Mouse (Mus musculus) CH12.LX (cell line): ENCODE measurements around the gene Znhit1. TPM values are rescaled to one million over a fixed set of nuclear protein-coding genes. Genes with fewer than 3 reads are reported as not detected.
A peak's percentile ranks its signal among the peaks of the same experiment; 100 is the strongest.

ENCODE experiments used
- DNase-seq: peaks from one replicate; pipeline ENCODE4 v3.0.0-alpha.2; 2013; ENCODE audit errors: extremely low read depth
- H3K27ac ChIP-seq: 2 replicates; pipeline ENCODE4 v1.5.1; 2012; ENCODE audit warnings: low read depth, mild to moderate bottlenecking, control low read depth, moderate library complexity; ENCODE audit not compliant: insufficient read depth
- H3K27me3 ChIP-seq: replicated peaks from 2 replicates; pipeline ENCODE3; 2012; ENCODE audit warnings: inconsistent platforms
- H3K36me3 ChIP-seq, 2 experiments: replicated peaks in 1 of 2; 2 replicates each; pipeline versions ENCODE3 to v1.6.1; 2012; ENCODE audit warnings: inconsistent platforms in 1 of 2, low read length in 1 of 2, mild to moderate bottlenecking in 1 of 2, mixed read lengths in 1 of 2, moderate library complexity in 1 of 2; ENCODE audit not compliant: control insufficient read depth in 1 of 2, insufficient read depth in 1 of 2
- H3K4me1 ChIP-seq, 2 experiments: 2 replicates each; pipeline ENCODE4 v1.6.1; 2012; ENCODE audit warnings: inconsistent platforms in 1 of 2, moderate library complexity in 1 of 2; ENCODE audit not compliant: insufficient read depth in 2 of 2, control insufficient read depth in 1 of 2
- H3K4me2 ChIP-seq: 2 replicates; pipeline ENCODE4 v1.6.1; 2012; ENCODE audit warnings: low read depth, mild to moderate bottlenecking, control low read depth; ENCODE audit not compliant: poor library complexity, insufficient read depth, severe bottlenecking
- H3K4me3 ChIP-seq, 3 experiments: fragments of 150-350 bp in 1 of 3; sonication (generic) in 1 of 3; replicated peaks in 1 of 3; 2 replicates each; pipeline versions ENCODE3 to v1.5.1; 2011 to 2012; ENCODE audit warnings: low read depth in 2 of 3, low read length in 2 of 3, mild to moderate bottlenecking in 2 of 3, moderate library complexity in 2 of 3, control low read depth in 1 of 3, improper control_type of control experiment in 1 of 3, inconsistent platforms in 1 of 3, mixed read lengths in 1 of 3; ENCODE audit not compliant: poor library complexity in 1 of 3
- H3K79me2 ChIP-seq: replicated peaks from 2 replicates; pipeline ENCODE4 v1.6.1; 2012; ENCODE audit warnings: mild to moderate bottlenecking, moderate library complexity; ENCODE audit not compliant: control insufficient read depth, poor library complexity, insufficient read depth, severe bottlenecking; ENCODE audit errors: extremely low read depth
- H3K9ac ChIP-seq: 2 replicates; pipeline ENCODE4 v1.6.1; 2012; ENCODE audit warnings: low read depth, mild to moderate bottlenecking, control low read depth, moderate library complexity; ENCODE audit not compliant: insufficient read depth
- H3K9me3 ChIP-seq: replicated peaks from 2 replicates; pipeline ENCODE3; 2012; ENCODE audit warnings: low read length, inconsistent platforms, mixed read lengths
- BHLHE40 ChIP-seq: IDR thresholded peaks from 2 replicates; pipeline ENCODE4 v1.6.1; 2011; ENCODE audit warnings: mild to moderate bottlenecking, low read depth, low read length, improper control_type of control experiment
- CHD1 ChIP-seq: IDR thresholded peaks from 2 replicates; pipeline ENCODE4 v1.6.1; 2012; ENCODE audit warnings: low read depth, low read length, improper control_type of control experiment, inconsistent platforms
- CHD2 ChIP-seq: IDR thresholded peaks from 2 replicates; pipeline ENCODE4 v1.6.1; 2011; ENCODE audit warnings: low read length, improper control_type of control experiment
- CTCF ChIP-seq, 2 experiments: IDR thresholded peaks in 1 of 2; conservative IDR thresholded peaks in 1 of 2; 2 replicates each; pipeline ENCODE4 v1.5.1; 2011 to 2012; ENCODE audit warnings: low read depth in 2 of 2, low read length in 2 of 2, improper control_type of control experiment in 1 of 2, inconsistent platforms in 1 of 2, mild to moderate bottlenecking in 1 of 2, moderate library complexity in 1 of 2
- ELF1 ChIP-seq: IDR thresholded peaks from 2 replicates; pipeline ENCODE4 v1.6.1; 2014; ENCODE audit warnings: low read depth, mild to moderate bottlenecking, inconsistent platforms, low read length, improper control_type of control experiment
- EP300 ChIP-seq: IDR thresholded peaks from 2 replicates; pipeline ENCODE4 v1.6.1; 2011; ENCODE audit warnings: low read length, improper control_type of control experiment
- ETS1 ChIP-seq: conservative IDR thresholded peaks from 2 replicates; pipeline ENCODE4 v1.6.1; 2012; ENCODE audit warnings: low read depth, mild to moderate bottlenecking, inconsistent platforms, low read length, improper control_type of control experiment, moderate library complexity
- HCFC1 ChIP-seq: IDR thresholded peaks from 2 replicates; pipeline ENCODE4 v1.6.1; 2012; ENCODE audit warnings: low read depth, mild to moderate bottlenecking, inconsistent platforms, low read length, improper control_type of control experiment
- IRF4 ChIP-seq: IDR thresholded peaks from 2 replicates; pipeline ENCODE4 v1.6.1; 2014; ENCODE audit warnings: low read depth, mild to moderate bottlenecking, inconsistent platforms, low read length, improper control_type of control experiment
- JUN ChIP-seq: IDR thresholded peaks from 2 replicates; pipeline ENCODE4 v1.6.1; 2011; ENCODE audit warnings: low read depth, mild to moderate bottlenecking, low read length, improper control_type of control experiment, moderate library complexity; ENCODE audit not compliant: insufficient read depth
- JUND ChIP-seq: conservative IDR thresholded peaks from 2 replicates; pipeline ENCODE4 v1.6.1; 2011; ENCODE audit warnings: low read depth, low read length, improper control_type of control experiment
- KAT2A ChIP-seq: IDR thresholded peaks from 2 replicates; pipeline ENCODE4 v1.6.1; 2012; ENCODE audit warnings: low read length, improper control_type of control experiment, inconsistent platforms; ENCODE audit not compliant: insufficient replicate concordance
- MAX ChIP-seq: IDR thresholded peaks from 2 replicates; pipeline ENCODE4 v1.6.1; 2011; ENCODE audit warnings: low read length, improper control_type of control experiment
- MAZ ChIP-seq: IDR thresholded peaks from 2 replicates; pipeline ENCODE4 v1.6.1; 2012; ENCODE audit warnings: low read depth, mild to moderate bottlenecking, inconsistent platforms, low read length, improper control_type of control experiment, moderate library complexity
- MXI1 ChIP-seq: IDR thresholded peaks from 2 replicates; pipeline ENCODE4 v1.6.1; 2011; ENCODE audit warnings: mild to moderate bottlenecking, low read depth, low read length, improper control_type of control experiment
- MYC ChIP-seq: IDR thresholded peaks from 2 replicates; pipeline ENCODE4 v1.6.1; 2011; ENCODE audit warnings: low read depth, mild to moderate bottlenecking, improper control_type of control experiment, low read length
- NELFE ChIP-seq: IDR thresholded peaks from 2 replicates; pipeline ENCODE4 v1.6.1; 2011; ENCODE audit warnings: low read depth, low read length, improper control_type of control experiment
- NRF1 ChIP-seq: IDR thresholded peaks from 2 replicates; pipeline ENCODE4 v1.6.1; 2014; ENCODE audit warnings: low read depth, mild to moderate bottlenecking, inconsistent platforms, low read length, improper control_type of control experiment, moderate library complexity
- POLR2A ChIP-seq: IDR thresholded peaks from 2 replicates; pipeline ENCODE4 v1.6.1; 2011; ENCODE audit warnings: low read depth, mild to moderate bottlenecking, improper control_type of control experiment, low read length
- POLR2AphosphoS2 ChIP-seq: IDR thresholded peaks from 2 replicates; pipeline ENCODE4 v1.6.1; 2011; ENCODE audit warnings: low read depth, low read length, improper control_type of control experiment
- RCOR1 ChIP-seq: conservative IDR thresholded peaks from 2 replicates; pipeline ENCODE4 v1.6.1; 2012; ENCODE audit warnings: low read depth, mild to moderate bottlenecking, inconsistent platforms, low read length, improper control_type of control experiment
- SMC3 ChIP-seq: IDR thresholded peaks from 2 replicates; pipeline ENCODE4 v1.6.1; 2011; ENCODE audit warnings: low read depth, low read length, improper control_type of control experiment
- TBP ChIP-seq: conservative IDR thresholded peaks from 2 replicates; pipeline ENCODE4 v1.6.1; 2011; ENCODE audit warnings: low read depth, low read length, improper control_type of control experiment
- UBTF ChIP-seq: IDR thresholded peaks from 2 replicates; pipeline ENCODE4 v1.6.1; 2012; ENCODE audit warnings: low read depth, mild to moderate bottlenecking, inconsistent platforms, low read length, improper control_type of control experiment, moderate library complexity
- USF1 ChIP-seq: IDR thresholded peaks from 2 replicates; pipeline ENCODE4 v1.6.1; 2014; ENCODE audit warnings: low read depth, mild to moderate bottlenecking, inconsistent platforms, low read length, improper control_type of control experiment
- USF2 ChIP-seq: conservative IDR thresholded peaks from 2 replicates; pipeline ENCODE4 v1.6.1; 2011; ENCODE audit warnings: low read depth, low read length, improper control_type of control experiment
- ZC3H11A ChIP-seq: IDR thresholded peaks from 2 replicates; pipeline ENCODE4 v1.6.1; 2012; ENCODE audit warnings: low read depth, mild to moderate bottlenecking, inconsistent platforms, low read length, improper control_type of control experiment
- ZKSCAN1 ChIP-seq: IDR thresholded peaks from 2 replicates; pipeline ENCODE4 v1.6.1; 2012; ENCODE audit warnings: low read depth, inconsistent platforms, low read length, improper control_type of control experiment, borderline replicate concordance
- ZMIZ1 ChIP-seq: IDR thresholded peaks from 2 replicates; pipeline ENCODE4 v1.6.1; 2012; ENCODE audit warnings: low read depth, mild to moderate bottlenecking, inconsistent platforms, low read length, improper control_type of control experiment
- ZNF384 ChIP-seq: IDR thresholded peaks from 2 replicates; pipeline ENCODE4 v1.6.1; 2012; ENCODE audit warnings: low read depth, low read length, improper control_type of control experiment, inconsistent platforms
- dilution Hi-C: fragments of 300-500 bp; cut with MboI; formaldehyde crosslinking; loops from 2 replicates; pipeline ENCODE4 v1.14.3; 2020; ENCODE audit warnings: low sequenced_read_pairs; ENCODE audit not compliant: extremely low pct_unique_long_range_greater_than_20kb, extremely low pct_ligation_motif_present
- in situ Hi-C: fragments of 300-500 bp; cut with MboI; formaldehyde crosslinking; loops from 3 replicates; pipeline ENCODE4 v1.14.3; 2019; ENCODE audit warnings: low sequenced_read_pairs, low pct_ligation_motif_present, low pct_unique_long_range_greater_than_20kb, mixed read lengths
- polyA plus RNA-seq: library from polyadenylated mRNA; unstranded; fragments of >175 nt; gene quantifications from 2 replicates; pipeline ENCODE4 v1.2.1, GENCODE M21; 2012; ENCODE audit warnings: low read depth; ENCODE audit not compliant: insufficient read length
- total RNA-seq, 2 experiments: library from RNA; depleted of rRNA; stranded (reverse); fragments of 300-350 nt in 1 of 2; fragments of >200 nt in 1 of 2; gene quantifications; 2 replicates each; pipeline ENCODE4 v1.2.3; 2012 to 2014

Znhit1 gene
- total and polyA plus RNA-seq, 3 experiments: 39.6 to 99.2 (median 60.1) TPM

GRCm38 (mm10) chr5:136987138-136987933, 485 bp downstream of the Znhit1 start:
- no peaks in the 10 kb centered on the region for H3K27me3 ChIP-seq
- peak overlapping the region; percentile 93 for H3K9ac ChIP-seq
- peaks cover 5 to 19% of the 10 kb centered on the region in 2 experiments; a peak in 2 of 4 replicates for H3K4me1 ChIP-seq
- peak overlapping the region; percentile 78 for H3K4me2 ChIP-seq
- H3K27ac ChIP-seq: peak overlapping the region; percentile 20
- H3K4me3 ChIP-seq: peak overlapping the region; percentile 80 to 88 (median 82)
- dilution Hi-C loops (no loop called here), in situ Hi-C loops (no loop called here)
- DNase-seq: peak; percentile 55
- H3K9me3 ChIP-seq: no peaks in the 10 kb centered on the region
- H3K36me3 ChIP-seq: peaks cover 41 to 67% of the 10 kb centered on the region in 2 experiments
- TF ChIP-seq NELFE (peak; percentile 23; the same call in 1 of the 2 replicates), ZMIZ1 (0 out of 2 replicates have a peak, but pooled peaks have one; percentile 36), MYC (0 out of 2 replicates have a peak, but pooled peaks have one; percentile 2), UBTF (no peak), POLR2A (peak; percentile 64; the same call in 1 of the 2 replicates)
- H3K79me2 ChIP-seq: peaks cover 2% of the 10 kb centered on the region; the same call in 1 of the 2 replicates

GRCm38 (mm10) chr5:136986695-136987137, 1.1 kb downstream of the Znhit1 start, which contains the start of gene Plod3:
Plod3 (plus strand) TSS chr5:136987019.
- H3K79me2 ChIP-seq: peaks cover 2% of the 10 kb centered on the region; the same call in 1 of the 2 replicates
- dilution Hi-C loops (no loop called here), in situ Hi-C loops (no loop called here)
- H3K4me1 ChIP-seq: peaks cover 5 to 19% of the 10 kb centered on the region in 2 experiments; a peak in 2 of 4 replicates
- peak within 1 kb of the TSS; percentile 93 for H3K9ac ChIP-seq
- peak within 1 kb of the TSS; percentile 82 for H3K4me2 ChIP-seq
- H3K27me3 ChIP-seq: no peaks in the 10 kb centered on the region
- DNase-seq: peak; percentile 99
- no peaks in the 10 kb centered on the region for H3K9me3 ChIP-seq
- H3K27ac ChIP-seq: peak within 1 kb of the TSS; percentile 20
- H3K36me3 ChIP-seq: peaks cover 44 to 67% of the 10 kb centered on the region in 2 experiments
- H3K4me3 ChIP-seq: peak within 1 kb of the TSS; percentile 82 to 96 (median 88)
- TF ChIP-seq ZC3H11A: no peak
- peak; percentile 35; the same call in 1 of the 2 replicates for TF ChIP-seq TBP
- TF ChIP-seq ELF1: peak; percentile 88
- peak; percentile 89 for TF ChIP-seq BHLHE40
- peak; percentile 89 for TF ChIP-seq HCFC1
- TF ChIP-seq CHD1: no peak
- TF ChIP-seq KAT2A: peak; percentile 83; the same call in 1 of the 2 replicates
- peak; percentile 83 for TF ChIP-seq MYC
- no peak; the same call in 1 of the 2 replicates for TF ChIP-seq IRF4
- peak; percentile 90 for TF ChIP-seq MXI1
- 0 out of 2 replicates have a peak, but pooled peaks have one; percentile 7 for TF ChIP-seq JUND
- no peak for TF ChIP-seq EP300
- TF ChIP-seq ZNF384: peak; percentile 83
- TF ChIP-seq NRF1: peak; percentile 95
- no peak for TF ChIP-seq USF1
- peak; percentile 62 for TF ChIP-seq MAX
- TF ChIP-seq JUN: no peak
- TF ChIP-seq ZKSCAN1: no peak
- TF ChIP-seq CTCF (conservative IDR thresholded peaks at IDR 0.05 in 1 of 2, IDR thresholded peaks at IDR 0.05 in 1 of 2; ENCODE audit: low read depth in 2 of 2, low read length in 2 of 2): no peak
- TF ChIP-seq CHD2: no peak
- no peak for TF ChIP-seq SMC3
- no peak for TF ChIP-seq MAZ
- TF ChIP-seq RCOR1: no peak
- TF ChIP-seq ZMIZ1: peak; percentile 39; the same call in 1 of the 2 replicates
- TF ChIP-seq USF2: no peak
- TF ChIP-seq ETS1: 0 out of 2 replicates have a peak, but pooled peaks have one; percentile 4
- no peak for TF ChIP-seq POLR2AphosphoS2
